Mouse (Mus musculus) small intestine, adult 2 months (tissue): ENCODE measurements around the gene Grid2ip.

Source experiments
- CTCF ChIP-seq: fragments of 200-500 bp; IDR thresholded peaks from 2 replicates; pipeline ENCODE4 v1.5.1; 2012; ENCODE audit warnings: low read depth, mild to moderate bottlenecking, control low read depth, inconsistent platforms, low read length, moderate library complexity, mixed read lengths; ENCODE audit not compliant: insufficient replicate concordance, insufficient read length; ENCODE audit errors: extremely low read depth
- POLR2A ChIP-seq: fragments of 200-500 bp; IDR thresholded peaks from 2 replicates; pipeline ENCODE4 v1.6.1; 2012; ENCODE audit warnings: low read depth, mild to moderate bottlenecking, control low read depth, inconsistent platforms, low read length, moderate library complexity

DNA sequence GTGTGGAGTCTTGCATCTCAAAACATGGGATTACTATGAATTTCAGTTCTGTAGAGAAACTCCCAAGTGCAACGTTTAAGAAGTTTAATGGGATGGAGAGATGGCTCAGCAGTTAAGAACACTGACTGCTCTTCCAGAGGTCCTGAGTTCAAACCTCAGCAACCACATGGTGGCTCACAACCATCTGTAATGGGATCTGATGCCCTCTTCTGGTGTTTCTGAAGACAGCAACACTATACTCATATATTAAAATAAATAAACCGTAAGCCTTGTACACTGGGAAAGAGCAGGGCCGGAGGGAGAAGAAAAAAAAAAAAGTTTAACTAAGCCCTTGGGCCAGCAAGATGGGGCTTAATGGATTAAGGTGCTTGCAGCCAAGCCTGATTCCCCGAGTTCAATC, 65.9 kb downstream of the Grid2ip start:
- TF ChIP-seq CTCF (no peak), POLR2A (no peak)
